Mouse (Mus musculus) layer of hippocampus, postnatal 14 days (tissue): Measurements from ENCODE around the gene Prps1. TPM values are rescaled to one million over a fixed set of nuclear protein-coding genes. Genes with fewer than 3 reads are reported as not detected.

Source experiments
- total RNA-seq, 2 experiments: library from RNA; stranded (reverse); gene quantifications; 2 replicates each; pipeline ENCODE4 v1.2.3; 2021

Gene Prps1
- total RNA-seq, 2 experiments from 2014 or later: 58.7 to 66.4 TPM

Other genes with a start within 250 kb of the Prps1 start
- gene Frmpd3, start 114.3 kb upstream of the Prps1 start, total RNA-seq: 10 to 100 TPM; 29.3 to 29.6 TPM
- gene Tsc22d3, start 144.0 kb downstream of the Prps1 start, total RNA-seq: 100 to 1,000 TPM; 126 to 133 TPM
- gene Mid2, start 208.0 kb downstream of the Prps1 start, total RNA-seq: 10 to 100 TPM; 17.5 to 22.6 TPM